Mouse (Mus musculus) kidney, postnatal 14 days (tissue): ENCODE data around the gene Pax5.

ENCODE experiments used
- DNase-seq: peaks from one replicate; pipeline ENCODE4 v3.0.0; 2022; ENCODE audit warnings: mixed read lengths

Pax5 gene

DNA sequence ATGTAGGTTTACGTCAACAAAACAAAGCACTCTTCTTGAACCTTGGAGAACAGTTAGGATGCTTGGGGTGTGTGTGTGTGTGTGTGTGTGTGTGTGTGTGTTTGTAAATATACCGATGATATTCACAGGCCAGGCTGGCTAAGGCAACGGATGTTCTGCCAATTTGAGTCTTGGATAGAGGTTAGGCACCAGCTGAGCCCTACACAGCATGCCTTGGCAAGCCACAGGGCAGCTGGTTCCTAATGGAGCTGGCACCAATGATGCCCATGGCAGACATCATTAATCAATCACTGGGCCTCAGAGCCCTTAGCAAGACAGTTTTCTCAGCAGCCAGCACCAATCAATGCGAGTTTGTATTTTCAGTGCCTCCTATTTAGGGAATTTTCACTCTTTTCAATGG is 173.5 kb downstream of the Pax5 start:
- no peak for DNase-seq

- DNase-seq, result no peak
Measured at GRCm38 (mm10) chr4:44535646-44536045, 174.6 kb downstream of the Pax5 start.

DNA sequence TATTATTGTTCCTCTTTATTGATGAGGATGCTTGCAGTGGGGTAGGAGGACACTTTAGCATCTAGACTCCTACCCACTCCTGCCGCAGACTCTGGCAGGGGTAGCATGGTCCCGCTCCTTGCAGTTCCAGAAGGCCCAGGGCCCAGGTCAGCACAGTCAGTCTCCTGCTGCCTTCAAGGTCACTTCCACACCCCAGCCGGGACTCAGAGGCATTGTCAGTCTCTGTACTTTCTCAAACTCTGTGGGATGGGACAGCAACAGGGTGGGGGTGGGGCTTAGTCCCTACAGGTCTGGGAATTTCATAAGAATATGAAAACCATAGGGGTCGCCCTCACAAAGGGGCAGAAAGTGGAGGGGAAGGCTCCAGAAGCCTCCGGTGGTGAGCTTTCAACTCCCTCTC is 177.0 kb downstream of the Pax5 start:
- DNase-seq, result no peak

DNA sequence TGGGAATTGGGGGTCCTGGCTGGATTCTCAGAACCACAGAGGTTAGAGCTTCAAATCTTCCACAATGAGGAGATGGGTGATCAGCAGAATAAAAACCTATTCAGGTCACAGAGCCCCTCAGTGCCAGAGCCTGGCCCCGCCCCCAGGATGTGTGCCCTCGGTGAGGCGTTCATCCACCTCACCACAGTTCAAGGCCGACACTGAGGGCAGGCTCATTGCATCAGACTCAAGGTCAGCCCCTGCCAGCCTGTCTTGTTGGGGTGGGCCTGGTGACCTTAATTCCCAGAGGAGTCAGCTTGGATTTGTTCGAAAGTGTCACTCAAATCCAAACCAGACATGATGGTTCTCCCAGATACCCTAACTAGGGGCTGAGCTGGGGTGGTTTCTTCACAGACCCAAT is 177.6 kb downstream of the Pax5 start:
- DNase-seq, result no peak

- DNase-seq, result no peak
Measured at GRCm38 (mm10) chr4:44525336-44525735, 185.0 kb downstream of the Pax5 start.

DNA sequence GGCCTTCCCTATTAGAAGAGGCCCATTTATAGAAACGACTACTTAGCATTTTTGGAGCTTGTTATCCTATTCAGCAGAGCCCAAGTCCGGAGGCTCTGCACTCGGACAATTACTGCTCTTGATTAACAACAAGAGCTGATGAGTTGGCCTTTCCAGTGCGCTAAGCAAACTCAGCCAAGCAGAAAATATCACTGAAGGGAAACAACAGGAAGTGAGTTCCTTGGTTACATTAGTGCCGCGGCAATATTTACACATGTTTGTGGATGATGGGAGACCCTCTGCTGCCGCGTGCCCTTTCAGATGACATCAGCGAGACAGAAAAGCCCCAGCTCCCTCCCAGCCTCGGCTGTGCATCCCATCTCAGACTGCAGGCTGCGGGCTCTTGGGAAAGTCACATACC is 191.4 kb downstream of the Pax5 start:
- no peak for DNase-seq

- DNase-seq, result peak; percentile 13
Measured at GRCm38 (mm10) chr4:44513981-44514380, 196.3 kb downstream of the Pax5 start.

GRCm38 (mm10) chr4:44511682-44512081 is 198.6 kb downstream of the Pax5 start:
- DNase-seq, result peak; percentile 59

DNA sequence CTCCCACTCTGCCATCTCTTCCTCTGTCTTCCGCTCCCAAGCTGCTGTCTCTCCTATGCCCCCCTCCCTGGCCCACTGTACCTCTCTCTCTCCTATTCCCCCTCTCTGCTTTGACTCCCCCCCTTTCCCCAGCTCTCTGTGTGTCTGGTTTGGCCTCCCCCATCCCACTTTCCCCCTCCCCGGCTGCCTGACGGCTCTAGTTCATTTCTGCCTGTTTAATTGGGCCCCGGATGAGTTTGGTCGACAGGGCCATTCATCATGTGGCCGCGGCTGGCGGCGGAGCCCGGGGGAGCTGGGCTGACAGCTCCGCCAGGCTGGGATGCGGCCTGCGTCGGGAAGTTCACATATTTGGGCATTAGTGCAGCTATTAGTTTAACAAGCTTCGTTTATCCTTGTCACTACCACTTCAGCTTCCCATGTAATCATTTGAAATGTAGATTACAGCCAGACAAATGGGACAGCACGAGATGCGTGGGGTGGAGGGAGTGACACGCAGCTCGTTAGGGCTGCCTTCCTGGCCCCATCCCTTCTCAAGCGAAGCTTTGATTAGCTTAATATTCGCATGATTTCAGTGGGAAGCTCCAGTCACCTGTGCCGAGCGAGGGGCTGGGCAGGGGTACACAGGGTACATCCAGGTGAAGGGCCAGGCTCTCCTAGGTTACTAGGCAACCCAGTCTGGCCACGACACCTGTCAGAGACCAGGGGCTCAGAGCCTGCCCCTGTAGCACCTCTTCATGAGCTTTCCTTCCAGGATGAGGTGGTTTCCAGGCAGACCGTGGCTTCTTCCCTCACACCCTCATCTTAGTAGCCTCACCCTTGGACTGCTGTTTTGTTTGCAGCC is 201.7 kb downstream of the Pax5 start:
- peak; percentile 31 for DNase-seq

- DNase-seq, result no peak
Measured at GRCm38 (mm10) chr4:44507861-44508260, 202.4 kb downstream of the Pax5 start.

DNA sequence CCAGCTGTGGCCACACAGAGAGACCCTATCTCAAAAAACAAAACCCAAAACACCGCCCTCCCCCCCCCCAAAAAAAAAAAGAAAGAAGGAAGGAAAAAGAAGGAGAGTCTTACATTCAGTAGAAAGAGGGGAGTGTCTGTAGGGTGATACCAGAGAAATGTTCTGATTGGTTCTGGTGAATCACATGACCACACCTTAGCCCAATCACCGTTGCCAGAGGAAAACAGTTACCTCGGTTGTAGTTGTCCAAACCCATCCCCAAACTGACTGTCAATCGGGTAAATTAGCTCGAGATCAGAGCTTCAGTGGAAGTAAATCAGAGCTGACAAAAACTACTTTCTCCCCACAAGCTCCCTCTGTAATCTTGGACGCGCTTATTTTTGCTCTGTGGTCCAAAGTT is 205.3 kb downstream of the Pax5 start:
- DNase-seq, result no peak

GRCm38 (mm10) chr4:44502196-44502867 is 208.0 kb downstream of the Pax5 start:
- DNase-seq, result peak; percentile 72

DNA sequence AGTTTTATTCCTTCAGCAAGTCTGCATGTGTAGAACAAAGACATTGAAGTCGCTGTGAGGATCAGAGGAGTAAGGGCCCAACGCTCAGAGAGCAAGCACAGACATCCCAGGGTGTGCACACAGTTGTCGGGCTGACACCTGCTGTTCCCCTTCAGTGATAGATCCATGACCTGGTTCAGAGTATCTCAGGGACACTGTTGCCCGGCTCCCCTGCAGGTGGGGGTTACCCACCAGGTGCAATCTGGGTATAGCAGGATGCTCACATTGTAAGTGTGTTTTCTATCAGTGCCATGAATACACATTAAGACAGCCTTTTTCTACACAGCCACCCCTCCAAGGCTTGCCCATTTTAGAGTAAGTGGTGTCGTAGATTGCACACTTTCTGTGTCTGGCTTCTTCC is 212.1 kb downstream of the Pax5 start:
- no peak for DNase-seq

GRCm38 (mm10) chr4:44495836-44496235 is 214.5 kb downstream of the Pax5 start:
- peak; percentile 32 for DNase-seq

- DNase-seq, result no peak
Measured at GRCm38 (mm10) chr4:44493756-44494155, 216.5 kb downstream of the Pax5 start.

GRCm38 (mm10) chr4:44490872-44491271 is 219.4 kb downstream of the Pax5 start:
- DNase-seq, result no peak

- no peak for DNase-seq
Measured at GRCm38 (mm10) chr4:44488702-44489101, 221.6 kb downstream of the Pax5 start.

DNA sequence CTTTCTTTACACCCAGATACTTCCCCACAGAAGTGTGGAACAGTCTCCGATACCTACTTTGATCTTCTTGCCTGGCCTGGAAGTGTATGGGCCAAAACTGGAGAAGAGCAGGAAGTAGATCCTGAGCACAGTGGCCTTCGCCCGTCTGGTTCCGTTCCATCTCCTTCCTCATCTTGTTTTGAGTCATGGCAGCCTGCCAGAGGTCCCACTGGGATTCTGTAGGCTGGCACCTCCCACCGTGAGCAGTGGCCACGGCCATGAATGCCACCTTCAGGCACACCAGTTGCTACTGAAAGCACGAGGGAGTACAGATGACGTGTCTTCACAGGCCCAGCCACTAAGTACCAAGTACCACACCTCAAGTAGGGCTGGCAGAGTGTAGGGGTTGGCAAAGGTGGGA is 222.1 kb downstream of the Pax5 start:
- peak; percentile 16 for DNase-seq

DNA sequence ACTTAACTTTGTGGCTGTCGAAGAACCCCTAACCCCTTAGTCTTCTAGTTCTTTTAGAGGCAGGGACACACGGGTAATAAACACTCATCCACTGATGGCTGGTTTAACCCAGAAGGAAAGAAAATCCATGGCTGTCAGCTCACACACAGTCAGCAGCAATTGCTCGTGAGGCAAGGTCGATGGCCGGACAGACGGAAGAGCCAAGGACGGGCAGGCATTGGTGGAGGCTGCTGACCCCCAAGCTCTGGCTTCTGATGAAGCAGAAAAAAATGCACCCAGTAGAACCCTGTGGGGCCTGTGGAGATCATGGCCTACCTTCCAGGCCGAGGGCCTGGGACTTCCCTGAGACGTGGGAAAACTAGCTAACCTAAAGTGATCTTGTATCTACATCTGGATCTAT is 227.4 kb downstream of the Pax5 start:
- DNase-seq, result no peak

GRCm38 (mm10) chr4:44479755-44480154 is 230.5 kb downstream of the Pax5 start:
- no peak for DNase-seq
